Mouse (Mus musculus) kidney, postnatal 0 days (tissue): Measurements from ENCODE around the gene A930002H24Rik. TPM values are rescaled to one million over a fixed set of nuclear protein-coding genes. Genes with fewer than 3 reads are reported as not detected.

Experiments used
- ATAC-seq: fragments of 200-750 bp; cut with Nextera tagmentation; replicated peaks from 2 replicates; pipeline ENCODE4 v1.8.0; 2017; ENCODE audit warnings: low read depth, moderate number of reproducible peaks, moderate TSS enrichment, moderate library complexity; ENCODE audit not compliant: low FRiP score
- DNase-seq: peaks from one replicate; pipeline ENCODE4 v3.0.0-alpha.2; 2016; ENCODE audit warnings: low spot score
- H3K27ac ChIP-seq: fragments of 300-500 bp; sonication (generic); 2 replicates; pipeline ENCODE4 v1.5.1; 2014; ENCODE audit warnings: mild to moderate bottlenecking
- H3K27me3 ChIP-seq: fragments of 300-500 bp; sonication (generic); 2 replicates; pipeline ENCODE4 v1.6.1; 2014; ENCODE audit warnings: low read length, mixed read lengths; ENCODE audit not compliant: insufficient read depth
- H3K36me3 ChIP-seq: fragments of 300-500 bp; sonication (generic); 2 replicates; pipeline ENCODE4 v1.6.1; 2014; ENCODE audit warnings: low read length, mixed read lengths; ENCODE audit not compliant: insufficient read depth
- H3K4me1 ChIP-seq: fragments of 300-500 bp; sonication (generic); replicated peaks from 2 replicates; pipeline ENCODE4 v1.6.1; 2014; ENCODE audit warnings: antibody characterized with exemption, low read length, mixed read lengths; ENCODE audit not compliant: insufficient read depth
- H3K4me2 ChIP-seq: fragments of 300-500 bp; sonication (generic); 2 replicates; pipeline ENCODE4 v1.6.1; 2014; ENCODE audit warnings: mild to moderate bottlenecking, low read length, moderate library complexity, mixed read lengths
- H3K4me3 ChIP-seq: fragments of 300-500 bp; sonication (generic); replicated peaks from 2 replicates; pipeline ENCODE4 v1.5.1; 2014; ENCODE audit warnings: low read depth, low read length
- H3K9ac ChIP-seq: fragments of 300-500 bp; sonication (generic); 2 replicates; pipeline ENCODE4 v1.6.1; 2014; ENCODE audit warnings: low read depth, low read length
- H3K9me3 ChIP-seq: fragments of 300-500 bp; sonication (generic); replicated peaks from 2 replicates; pipeline ENCODE4 v1.6.1; 2016; ENCODE audit warnings: low read length, inconsistent platforms, mixed read lengths
- CTCF ChIP-seq: IDR thresholded peaks from 2 replicates; pipeline ENCODE4 v1.5.1; 2016; ENCODE audit warnings: antibody characterized with exemption, low read depth, mild to moderate bottlenecking, moderate library complexity
- WGBS: fragments of 180-500 bp; shearing (Covaris S2); extraction: QIAGEN DNeasy Blood & Tissue Kit; methylation state at CpG from one replicate; pipeline ENCODE4 v1.1.7; 2014; 5-methylcytosine and 5-hydroxymethylcytosine counted together
- polyA plus RNA-seq: library from polyadenylated mRNA; unstranded; fragments of >200 nt; fragmentation: Nextera tagmentation; extraction: Ambion mirVana; gene quantifications from 2 replicates; pipeline ENCODE4 v1.2.1, GENCODE M21; 2015

Gene A930002H24Rik
- polyA plus RNA-seq, 1 experiment from 2014 or later: 5.3 TPM

GRCm38 (mm10) chr17:63878889-63879288 lies 15.3 kb upstream of the A930002H24Rik start:
- no peak for TF ChIP-seq CTCF
- Histone ChIP-seq H3K4me3 (no peak overlapping the region), H3K9ac (no peak overlapping the region), H3K4me2 (no peak overlapping the region), H3K27me3 (no peaks in the 10 kb centered on the region), H3K9me3 (no peaks in the 10 kb centered on the region), H3K27ac (no peak overlapping the region), H3K36me3 (no peaks in the 10 kb centered on the region), H3K4me1 (no peaks in the 10 kb centered on the region)
- no peak for ATAC-seq
- 84% methylated on average over 4 of the region's 4 CpGs for WGBS
- DNase-seq: no peak

GRCm38 (mm10) chr17:63871773-63872172 lies 8.2 kb upstream of the A930002H24Rik start:
- ATAC-seq (no peak), DNase-seq (no peak)
- no peak for TF ChIP-seq CTCF
- H3K9me3 ChIP-seq: no peaks in the 10 kb centered on the region
- 92% methylated on average over 7 of the region's 7 CpGs for WGBS
- no peaks in the 10 kb centered on the region for H3K27me3 ChIP-seq
- H3K36me3 ChIP-seq: no peaks in the 10 kb centered on the region
- no peaks in the 10 kb centered on the region for H3K4me1 ChIP-seq
- H3K4me3 ChIP-seq: no peak overlapping the region
- H3K4me2 ChIP-seq: no peak overlapping the region
- H3K9ac ChIP-seq: no peak overlapping the region
- no peak overlapping the region for H3K27ac ChIP-seq

GRCm38 (mm10) chr17:63864171-63864571 lies 580 bp upstream of the A930002H24Rik start:
- 0 out of 2 replicates have a peak, but pooled peaks have one; percentile 2 for TF ChIP-seq CTCF
- H3K27ac ChIP-seq: peak overlapping the region; percentile 89
- H3K9ac ChIP-seq: peak overlapping the region; percentile 91
- WGBS: under 1% methylated on average over 38 of the region's 48 CpGs
- H3K27me3 ChIP-seq: no peaks in the 10 kb centered on the region
- no peaks in the 10 kb centered on the region for H3K9me3 ChIP-seq
- H3K36me3 ChIP-seq: no peaks in the 10 kb centered on the region
- H3K4me3 ChIP-seq: peak overlapping the region; percentile 75
- ATAC-seq: peak; percentile 78
- 0 out of 2 replicates have a peak, but pooled peaks cover 3% of the 10 kb centered on the region for H3K4me1 ChIP-seq
- peak; percentile 36 for DNase-seq
- peak overlapping the region; percentile 86 for H3K4me2 ChIP-seq

GRCm38 (mm10) chr17:63863012-63863630 lies 470 bp downstream of the A930002H24Rik start, which contains the start of gene Fer:
Fer (plus strand) TSS chr17:63863062.
- Histone ChIP-seq H3K4me3 (peak within 1 kb of the TSS; percentile 75), H3K27me3 (no peaks in the 10 kb centered on the region), H3K4me2 (peak within 1 kb of the TSS; percentile 86), H3K36me3 (no peaks in the 10 kb centered on the region), H3K9me3 (no peaks in the 10 kb centered on the region), H3K4me1 (0 out of 2 replicates have a peak, but pooled peaks cover 3% of the 10 kb centered on the region), H3K9ac (peak within 1 kb of the TSS; percentile 91), H3K27ac (peak within 1 kb of the TSS; percentile 89)
- DNase-seq (no peak), ATAC-seq (peak; percentile 52)
- WGBS: under 1% methylated on average over 39 of the region's 41 CpGs
- no peak for TF ChIP-seq CTCF

GRCm38 (mm10) chr17:63862399-63862798 lies 1.2 kb downstream of the A930002H24Rik start:
- no peaks in the 10 kb centered on the region for H3K36me3 ChIP-seq
- no peaks in the 10 kb centered on the region for H3K27me3 ChIP-seq
- H3K4me3 ChIP-seq: peak overlapping the region; percentile 75; the same call in 1 of the 2 replicates
- DNase-seq (no peak), ATAC-seq (no peak)
- H3K4me1 ChIP-seq: 0 out of 2 replicates have a peak, but pooled peaks cover 3% of the 10 kb centered on the region
- no peaks in the 10 kb centered on the region for H3K9me3 ChIP-seq
- no peak overlapping the region for H3K9ac ChIP-seq
- peak overlapping the region; percentile 67 for H3K4me2 ChIP-seq
- no peak overlapping the region for H3K27ac ChIP-seq
- 17% methylated on average over 3 of the region's 3 CpGs for WGBS
- TF ChIP-seq CTCF: no peak

- Histone ChIP-seq H3K4me2 (no peak overlapping the region), H3K27ac (no peak overlapping the region), H3K9me3 (no peaks in the 10 kb centered on the region), H3K27me3 (no peaks in the 10 kb centered on the region), H3K36me3 (no peaks in the 10 kb centered on the region), H3K4me3 (no peak overlapping the region), H3K4me1 (0 out of 2 replicates have a peak, but pooled peaks cover 3% of the 10 kb centered on the region), H3K9ac (no peak overlapping the region)
- no peak for TF ChIP-seq CTCF
- WGBS: 47% methylated on average over 4 of the region's 4 CpGs
- no peak for ATAC-seq
- DNase-seq: peak; percentile 77
Measured at GRCm38 (mm10) chr17:63860988-63861387, 2.6 kb downstream of the A930002H24Rik start.
